8 mouse cellular contexts compared by ENCODE assay signal in genomic region chr2:32084872-32085199, GRCm38 (mm10). TPM values are rescaled to one million over a fixed set of nuclear protein-coding genes. Genes with fewer than 3 reads are reported as not detected.
DNase-seq lines count a peak whose midpoint lies in the region; ATAC-seq lines count a peak whose summit lies in the region.

No protein-coding gene starts in this region.

- peaks cover 59% of the 10 kb centered on the region for H3K27me3 ChIP-seq in lung, embryonic 15.5 days
- H3K27me3 ChIP-seq in forebrain, embryonic 13.5 days: peaks cover 91% of the 10 kb centered on the region
- H3K27me3 ChIP-seq in limb, embryonic 15.5 days: peaks cover 78% of the 10 kb centered on the region
- H3K27me3 ChIP-seq in stomach, embryonic 15.5 days (replicated peaks): peaks cover 70% of the 10 kb centered on the region

- H3K27ac ChIP-seq in lung, embryonic 15.5 days: no peak overlapping the region
- no peak overlapping the region for H3K27ac ChIP-seq in forebrain, embryonic 13.5 days
- no peak overlapping the region for H3K27ac ChIP-seq in limb, embryonic 15.5 days
- H3K27ac ChIP-seq in stomach, embryonic 15.5 days: no peak overlapping the region

- no peak for ATAC-seq in lung, embryonic 15.5 days (ENCODE audit: borderline replicate concordance, extremely low read depth, low FRiP score, low TSS enrichment)
- no peak for ATAC-seq in forebrain, embryonic 13.5 days
- no peak for ATAC-seq in limb, embryonic 15.5 days (ENCODE audit: insufficient number of reproducible peaks, low FRiP score, low TSS enrichment, low read depth)
- no peak for ATAC-seq in stomach, embryonic 15.5 days (ENCODE audit: insufficient read depth, low FRiP score, low read depth)

- no peaks in the 10 kb centered on the region for H3K9me3 ChIP-seq in lung, embryonic 15.5 days
- no peaks in the 10 kb centered on the region for H3K9me3 ChIP-seq in forebrain, embryonic 13.5 days (replicated peaks)
- H3K9me3 ChIP-seq in limb, embryonic 15.5 days: no peaks in the 10 kb centered on the region
- no peaks in the 10 kb centered on the region for H3K9me3 ChIP-seq in stomach, embryonic 15.5 days

- 21% methylated on average over 2 of the region's 2 CpGs for WGBS in lung, embryonic 15.5 days
- 25% methylated on average over 2 of the region's 2 CpGs for WGBS in forebrain, embryonic 13.5 days
- 21% methylated on average over 2 of the region's 2 CpGs for WGBS in limb, embryonic 15.5 days
- WGBS in stomach, embryonic 15.5 days: 26% methylated on average over 2 of the region's 2 CpGs

- no peaks in the 10 kb centered on the region for H3K36me3 ChIP-seq in lung, embryonic 15.5 days
- H3K36me3 ChIP-seq in forebrain, embryonic 13.5 days (ENCODE audit: poor library complexity, severe bottlenecking): no peaks in the 10 kb centered on the region
- H3K36me3 ChIP-seq in limb, embryonic 15.5 days: no peaks in the 10 kb centered on the region
- H3K36me3 ChIP-seq in stomach, embryonic 15.5 days: no peaks in the 10 kb centered on the region

- peak overlapping the region; percentile 56 for H3K4me3 ChIP-seq in lung, embryonic 15.5 days
- peak overlapping the region; percentile 63 for H3K4me3 ChIP-seq in forebrain, embryonic 13.5 days
- H3K4me3 ChIP-seq in limb, embryonic 15.5 days: peak overlapping the region; percentile 63
- H3K4me3 ChIP-seq in stomach, embryonic 15.5 days (replicated peaks): peak overlapping the region; percentile 57

- peaks cover 31% of the 10 kb centered on the region for H3K4me1 ChIP-seq in lung, embryonic 15.5 days
- peaks cover 26% of the 10 kb centered on the region for H3K4me1 ChIP-seq in forebrain, embryonic 13.5 days
- H3K4me1 ChIP-seq in limb, embryonic 15.5 days: peaks cover 30% of the 10 kb centered on the region
- H3K4me1 ChIP-seq in stomach, embryonic 15.5 days: peaks cover 17% of the 10 kb centered on the region

- peak overlapping the region; percentile 43; the same call in 1 of the 2 replicates for H3K9ac ChIP-seq in lung, embryonic 15.5 days
- H3K9ac ChIP-seq in forebrain, embryonic 13.5 days: no peak overlapping the region
- H3K9ac ChIP-seq in limb, embryonic 15.5 days: no peak overlapping the region
- no peak overlapping the region for H3K9ac ChIP-seq in stomach, embryonic 15.5 days

- DNase-seq in lung, postnatal 4 days: no peak
- DNase-seq in right cerebral cortex, postnatal 4 days: no peak
- DNase-seq in cerebellum, postnatal 14 days: no peak
- no peak for DNase-seq in urinary bladder, postnatal 14 days (ENCODE audit: low spot score)

- peak overlapping the region; percentile 99 for H3K4me2 ChIP-seq in lung, embryonic 15.5 days
- peak overlapping the region; percentile 98 for H3K4me2 ChIP-seq in forebrain, embryonic 13.5 days
- peak overlapping the region; percentile 99 for H3K4me2 ChIP-seq in limb, embryonic 15.5 days
- H3K4me2 ChIP-seq in stomach, embryonic 15.5 days: peak overlapping the region; percentile 100

RNA-seq across cellular contexts. Expression of gene Fam78a, which starts 0.2 kb away (rescaled TPM):
- polyA plus RNA-seq in lung, embryonic 15.5 days (2015; fragmentation: Nextera tagmentation; extraction: Ambion mirVana): 4.6 and 5.8 TPM in 2 replicates
- 0.36 and 0.73 TPM in 2 replicates for polyA plus RNA-seq in forebrain, embryonic 13.5 days (2015; fragmentation: Nextera tagmentation; extraction: Ambion mirVana)
- 4.1 and 5.3 TPM in 2 replicates for polyA plus RNA-seq in limb, embryonic 15.5 days (2015; fragmentation: Nextera tagmentation; extraction: Ambion mirVana)
- polyA plus RNA-seq in stomach, embryonic 15.5 days (2015; fragmentation: Nextera tagmentation; extraction: Ambion mirVana): 1.7 and 2.2 TPM in 2 replicates

RNA-seq across cellular contexts. Expression of gene Plpp7, which starts 10.5 kb away (rescaled TPM):
- 3.9 and 4.2 TPM in 2 replicates for polyA plus RNA-seq in lung, embryonic 15.5 days (2015; fragmentation: Nextera tagmentation; extraction: Ambion mirVana)
- 10.3 and 11.9 TPM in 2 replicates for polyA plus RNA-seq in forebrain, embryonic 13.5 days (2015; fragmentation: Nextera tagmentation; extraction: Ambion mirVana)
- polyA plus RNA-seq in limb, embryonic 15.5 days (2015; fragmentation: Nextera tagmentation; extraction: Ambion mirVana): 7.2 and 11.3 TPM in 2 replicates
- 4.4 and 4.8 TPM in 2 replicates for polyA plus RNA-seq in stomach, embryonic 15.5 days (2015; fragmentation: Nextera tagmentation; extraction: Ambion mirVana)
